Mouse (Mus musculus): ENCODE results near the gene Pwwp2a. TPM values are rescaled to one million over a fixed set of nuclear protein-coding genes. Genes with fewer than 3 reads are reported as not detected.
A peak's percentile ranks its signal among the peaks of the same experiment; 100 is the strongest.

Pwwp2a gene
- polyA plus RNA-seq, 1 experiment from 2014 or later: 11.5 TPM

DNA sequence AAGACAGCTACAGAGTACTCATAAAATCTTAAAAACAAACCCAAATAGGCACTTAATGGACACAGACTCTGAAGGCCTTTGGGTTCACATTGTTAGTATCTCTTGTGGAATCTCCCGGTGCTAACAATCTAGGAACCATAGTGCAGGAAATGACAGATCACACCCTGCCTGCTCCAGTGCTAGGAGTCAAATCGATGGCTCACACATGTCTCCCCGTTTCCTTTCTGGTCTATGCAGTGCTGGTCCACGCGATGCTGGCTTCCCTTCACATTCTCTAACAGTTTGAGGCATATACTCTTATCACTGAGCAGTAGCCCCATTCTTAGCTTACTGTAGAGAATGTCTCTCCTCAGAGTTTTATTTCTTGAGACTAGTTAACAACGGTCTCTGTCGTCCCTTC, 46.0 kb downstream of the Pwwp2a start:
- DNase-seq: no peak
- Histone ChIP-seq H3K36me3 (peaks cover 44% of the 10 kb centered on the region), H3K27me3 (no peaks in the 10 kb centered on the region), H3K4me3 (replicated peaks) (no peak overlapping the region), H3K4me1 (replicated peaks) (peaks cover 9% of the 10 kb centered on the region), H3K9me3 (replicated peaks) (no peaks in the 10 kb centered on the region), H3K9ac (no peak overlapping the region), H3K27ac (no peak overlapping the region), H3K4me2 (no peak overlapping the region)
- peak; percentile 65 for ATAC-seq (ENCODE audit: low read depth)
- 16% methylated on average over 7 of the region's 7 CpGs for WGBS (ENCODE audit: insufficient replicate concordance)

DNA sequence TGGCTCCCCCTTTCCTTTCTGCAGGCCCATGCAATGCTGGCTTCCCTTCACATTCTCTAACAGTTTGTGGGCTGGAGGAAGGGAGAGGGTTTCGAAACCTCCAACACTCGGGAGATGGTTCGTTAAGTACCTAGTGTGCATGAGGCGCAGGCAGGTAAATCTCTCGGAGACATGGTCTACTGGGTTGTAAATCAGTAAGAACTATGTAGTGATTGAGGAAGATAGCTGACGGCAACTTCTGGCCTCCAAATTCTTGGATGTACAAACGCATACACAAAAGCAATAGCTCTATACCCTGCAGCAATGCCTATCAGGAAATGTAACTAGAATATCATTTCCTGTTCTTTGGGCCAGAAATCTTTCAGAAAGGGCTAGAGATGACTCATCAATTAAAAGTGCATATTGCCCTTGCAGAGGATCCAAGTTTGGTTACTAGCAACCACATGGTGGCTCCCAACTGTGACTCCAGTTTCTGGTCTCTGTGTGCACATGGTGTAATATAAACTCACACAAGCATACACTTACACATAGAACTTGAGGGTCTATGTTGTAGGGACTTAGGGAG, 47.0 kb downstream of the Pwwp2a start:
- peaks cover 9% of the 10 kb centered on the region for H3K4me1 ChIP-seq (replicated peaks)
- peaks cover 51% of the 10 kb centered on the region for H3K36me3 ChIP-seq
- no peak overlapping the region for H3K9ac ChIP-seq
- no peak overlapping the region for H3K4me3 ChIP-seq (replicated peaks)
- H3K4me2 ChIP-seq: no peak overlapping the region
- H3K9me3 ChIP-seq (replicated peaks): no peaks in the 10 kb centered on the region
- no peaks in the 10 kb centered on the region for H3K27me3 ChIP-seq
- ATAC-seq (ENCODE audit: low read depth) (no peak), DNase-seq (no peak)
- 28% methylated on average over 7 of the region's 7 CpGs for WGBS (ENCODE audit: insufficient replicate concordance)
- H3K27ac ChIP-seq: no peak overlapping the region

DNA sequence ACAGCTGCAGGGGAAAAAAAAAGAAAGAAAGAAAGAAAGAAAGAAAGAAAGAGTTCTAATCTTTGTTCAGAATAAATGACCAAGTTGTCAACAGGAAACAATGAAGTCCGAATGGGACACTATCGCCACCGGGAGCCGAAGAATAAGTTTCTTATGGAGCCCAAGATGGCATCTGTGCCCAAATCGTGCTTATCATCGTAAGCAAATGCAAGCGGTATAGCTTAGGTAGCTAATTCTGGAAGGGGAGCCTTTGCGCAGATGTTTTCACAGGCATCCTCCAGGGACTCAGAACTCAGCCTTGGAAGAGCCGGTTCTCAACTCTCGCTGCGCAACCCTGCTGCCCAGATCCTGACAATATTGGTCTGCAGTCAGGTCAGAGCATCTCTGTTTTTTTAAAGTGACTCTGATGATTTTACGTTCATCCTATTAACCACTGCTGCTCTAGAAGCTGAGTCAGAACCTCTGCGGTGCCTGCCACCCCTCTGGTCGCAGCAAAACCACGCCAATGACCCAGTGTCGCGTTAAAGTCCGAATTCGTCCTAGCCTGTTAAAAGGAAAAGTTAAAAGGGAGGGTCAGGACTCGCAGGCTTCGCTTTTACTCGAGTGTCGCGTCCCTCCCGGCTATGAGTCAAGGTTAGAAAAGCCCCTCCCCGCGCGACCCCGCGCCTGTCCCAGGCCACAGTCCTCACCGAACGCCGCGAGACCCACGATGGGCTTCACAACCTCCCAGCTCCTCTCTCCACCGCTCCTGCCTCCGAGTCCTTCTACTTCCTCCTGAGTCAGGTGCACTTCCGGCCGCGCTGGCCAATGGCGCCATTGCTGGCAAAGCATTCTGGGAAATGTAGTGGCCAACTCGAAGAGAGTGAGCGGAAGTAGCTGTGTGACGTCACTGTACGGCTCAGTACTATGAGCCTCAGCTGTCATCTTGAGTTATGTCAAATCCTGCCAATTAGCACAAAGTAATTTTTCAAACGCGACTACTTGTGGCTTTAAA, 65.7 kb downstream of the Pwwp2a start, which contains the start of gene Ttc1:
Gene Ttc1 (minus strand): TSS at position 776 of the 994 bp plus-strand sequence.
- no peaks in the 10 kb centered on the region for H3K27me3 ChIP-seq
- peak within 1 kb of the TSS; percentile 88 for H3K4me2 ChIP-seq
- peaks cover 10% of the 10 kb centered on the region for H3K4me1 ChIP-seq (replicated peaks)
- peak within 1 kb of the TSS; percentile 72 for H3K27ac ChIP-seq
- ATAC-seq (ENCODE audit: low read depth): peak; percentile 99
- WGBS (ENCODE audit: insufficient replicate concordance): 1% methylated on average over 47 of the region's 47 CpGs
- H3K9me3 ChIP-seq (replicated peaks): no peaks in the 10 kb centered on the region
- H3K9ac ChIP-seq: peak within 1 kb of the TSS; percentile 85
- peaks cover 25% of the 10 kb centered on the region for H3K36me3 ChIP-seq
- peak; percentile 93 for DNase-seq
- H3K4me3 ChIP-seq (replicated peaks): peak within 1 kb of the TSS; percentile 80

DNA sequence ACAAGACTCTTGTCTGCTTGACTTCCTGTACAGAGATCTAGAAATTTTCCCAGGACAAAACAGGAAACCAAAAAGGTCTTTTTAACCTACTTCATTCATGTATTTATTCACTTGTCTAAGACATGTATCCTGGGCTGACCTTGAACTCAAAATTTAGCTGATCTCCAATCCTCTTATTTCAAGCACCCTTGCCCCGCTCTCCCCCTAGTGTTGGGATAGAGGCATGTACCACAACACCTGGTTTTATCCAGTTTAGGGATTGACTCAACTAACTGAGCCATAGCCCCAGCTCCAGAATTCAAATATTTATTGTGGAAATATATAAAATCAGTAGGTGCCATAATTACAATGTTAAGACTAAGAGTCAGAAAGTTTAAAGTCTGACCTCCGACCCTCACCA, 69.7 kb downstream of the Pwwp2a start:
- Histone ChIP-seq H3K4me2 (no peak overlapping the region), H3K9ac (no peak overlapping the region), H3K27me3 (peaks cover 7% of the 10 kb centered on the region), H3K27ac (no peak overlapping the region), H3K4me1 (replicated peaks) (peaks cover 8% of the 10 kb centered on the region), H3K4me3 (replicated peaks) (no peak overlapping the region), H3K9me3 (replicated peaks) (no peaks in the 10 kb centered on the region), H3K36me3 (no peaks in the 10 kb centered on the region)
- no peak for DNase-seq
- 54% methylated on average over 2 of the region's 2 CpGs for WGBS (ENCODE audit: insufficient replicate concordance)
- ATAC-seq (ENCODE audit: low read depth): no peak

DNA sequence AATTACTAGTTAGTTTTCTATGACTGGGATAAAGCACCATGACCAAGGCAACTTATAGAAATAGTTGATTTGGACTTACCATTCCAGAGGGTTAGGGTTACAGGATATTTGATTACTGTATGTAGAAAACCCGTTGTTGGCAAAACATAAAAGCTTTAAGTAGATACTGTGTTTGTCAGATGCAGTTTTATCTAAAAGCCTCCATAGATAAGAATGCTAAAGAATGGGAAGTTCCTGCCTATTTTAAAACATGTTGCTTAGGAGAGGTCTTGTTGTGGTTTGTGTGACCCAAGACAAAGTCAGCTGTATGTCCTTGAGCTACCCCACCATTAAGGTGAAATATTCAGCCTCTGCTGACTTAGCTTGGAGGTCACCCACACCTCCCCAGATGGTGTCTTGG, 72.8 kb downstream of the Pwwp2a start:
- no peak overlapping the region for H3K27ac ChIP-seq
- H3K27me3 ChIP-seq: peaks cover 7% of the 10 kb centered on the region
- 40% methylated on average over 1 of the region's 1 CpGs for WGBS (ENCODE audit: insufficient replicate concordance)
- ATAC-seq (ENCODE audit: low read depth) (no peak), DNase-seq (no peak)
- no peaks in the 10 kb centered on the region for H3K4me1 ChIP-seq (replicated peaks)
- no peak overlapping the region for H3K4me2 ChIP-seq
- H3K4me3 ChIP-seq (replicated peaks): no peak overlapping the region
- H3K36me3 ChIP-seq: no peaks in the 10 kb centered on the region
- H3K9ac ChIP-seq: no peak overlapping the region
- H3K9me3 ChIP-seq (replicated peaks): no peaks in the 10 kb centered on the region

DNA sequence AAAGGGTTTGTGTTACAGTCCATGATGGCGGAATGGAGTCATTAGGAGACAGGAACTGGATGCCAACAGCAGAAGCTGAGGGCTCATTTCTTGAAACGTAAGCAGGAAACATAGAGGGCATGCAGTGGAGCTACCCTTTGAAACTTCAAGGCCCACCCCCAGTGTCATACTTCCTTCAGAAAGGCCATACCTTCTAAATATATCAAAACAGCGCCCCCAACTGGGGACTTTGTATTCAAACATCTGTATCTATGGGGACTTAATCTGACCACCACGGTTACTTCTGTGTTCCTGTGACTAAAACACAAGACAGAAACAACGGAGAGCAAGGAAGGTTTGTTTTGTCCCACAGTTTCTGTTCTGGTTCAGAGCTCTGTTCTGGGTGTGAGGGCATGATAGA, 73.6 kb downstream of the Pwwp2a start:
- no peak overlapping the region for H3K27ac ChIP-seq
- H3K36me3 ChIP-seq: no peaks in the 10 kb centered on the region
- DNase-seq (no peak), ATAC-seq (ENCODE audit: low read depth) (no peak)
- H3K4me1 ChIP-seq (replicated peaks): no peaks in the 10 kb centered on the region
- peaks cover 7% of the 10 kb centered on the region for H3K27me3 ChIP-seq
- no peak overlapping the region for H3K4me2 ChIP-seq
- no peak overlapping the region for H3K9ac ChIP-seq
- 49% methylated on average over 5 of the region's 5 CpGs for WGBS (ENCODE audit: insufficient replicate concordance)
- H3K9me3 ChIP-seq (replicated peaks): no peaks in the 10 kb centered on the region
- no peak overlapping the region for H3K4me3 ChIP-seq (replicated peaks)

DNA sequence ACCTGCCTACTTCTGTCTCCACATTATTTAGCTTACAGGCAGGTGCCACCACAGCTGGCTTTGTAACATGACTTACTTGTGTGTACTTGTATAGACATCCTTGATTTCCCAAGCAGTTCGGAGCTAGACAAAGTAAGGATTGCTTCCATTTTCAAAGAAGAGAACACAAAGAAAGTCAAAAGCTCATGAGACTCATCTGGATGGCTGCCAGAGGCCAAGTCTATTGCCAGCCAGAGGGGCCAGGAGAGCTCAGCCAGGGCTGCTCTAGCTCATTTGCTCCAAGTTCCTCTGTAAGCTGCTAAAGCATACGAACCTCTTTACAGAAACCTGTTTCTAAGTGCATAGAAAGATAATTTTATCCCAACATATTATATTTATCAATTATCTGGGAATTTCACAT, 76.6 kb downstream of the Pwwp2a start:
- no peaks in the 10 kb centered on the region for H3K4me1 ChIP-seq (replicated peaks)
- H3K27ac ChIP-seq: no peak overlapping the region
- ATAC-seq (ENCODE audit: low read depth): no peak
- H3K36me3 ChIP-seq: no peaks in the 10 kb centered on the region
- no peak overlapping the region for H3K4me3 ChIP-seq (replicated peaks)
- 41% methylated on average over 2 of the region's 2 CpGs for WGBS (ENCODE audit: insufficient replicate concordance)
- H3K9ac ChIP-seq: no peak overlapping the region
- peaks cover 7% of the 10 kb centered on the region for H3K27me3 ChIP-seq
- no peaks in the 10 kb centered on the region for H3K9me3 ChIP-seq (replicated peaks)
- no peak for DNase-seq
- no peak overlapping the region for H3K4me2 ChIP-seq

DNA sequence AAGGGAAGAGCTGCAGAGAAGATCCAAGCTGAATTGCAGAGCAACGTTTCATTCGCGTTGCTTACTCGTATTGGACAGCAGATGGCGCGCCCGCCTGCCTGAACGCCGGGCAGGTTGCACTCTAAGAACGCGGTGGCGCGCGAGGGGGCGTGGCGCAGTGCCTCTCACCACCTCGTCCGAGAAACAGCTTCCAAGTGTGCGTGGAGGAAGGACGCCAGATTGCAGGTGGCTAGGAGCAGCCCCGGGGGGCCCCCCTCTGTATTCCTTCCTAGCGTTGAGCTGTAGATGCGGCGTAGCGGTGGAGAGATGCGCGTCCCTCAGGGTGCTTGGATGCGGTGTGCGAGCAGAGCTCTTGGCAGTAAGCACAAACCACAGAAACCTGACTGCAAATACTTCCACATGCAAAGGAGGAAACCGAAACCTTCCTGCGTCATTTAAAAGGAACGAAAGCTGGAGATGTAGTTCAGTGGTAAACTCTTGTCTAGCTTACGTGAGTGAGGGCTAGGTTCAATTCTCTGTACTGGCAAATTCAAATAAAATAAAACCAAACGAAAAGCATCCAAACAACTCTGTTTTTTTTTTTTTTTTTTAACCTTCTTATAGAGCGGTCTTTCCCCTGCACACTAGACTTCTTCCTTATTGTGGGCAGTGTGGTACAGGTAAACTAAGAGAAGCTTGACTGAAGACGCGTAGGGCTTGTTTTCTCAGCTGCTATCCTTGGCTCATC, 85.3 kb downstream of the Pwwp2a start:
- Histone ChIP-seq H3K27me3 (peaks cover 20% of the 10 kb centered on the region), H3K4me3 (replicated peaks) (peak overlapping the region; percentile 52), H3K9me3 (replicated peaks) (no peaks in the 10 kb centered on the region), H3K4me1 (replicated peaks) (no peaks in the 10 kb centered on the region), H3K36me3 (no peaks in the 10 kb centered on the region), H3K9ac (no peak overlapping the region), H3K27ac (no peak overlapping the region), H3K4me2 (peak overlapping the region; percentile 63)
- ATAC-seq (ENCODE audit: low read depth) (0 out of 2 replicates have a peak, but pooled peaks have one; percentile 39), DNase-seq (peak; percentile 55)
- 3% methylated on average over 37 of the region's 37 CpGs for WGBS (ENCODE audit: insufficient replicate concordance)

DNA sequence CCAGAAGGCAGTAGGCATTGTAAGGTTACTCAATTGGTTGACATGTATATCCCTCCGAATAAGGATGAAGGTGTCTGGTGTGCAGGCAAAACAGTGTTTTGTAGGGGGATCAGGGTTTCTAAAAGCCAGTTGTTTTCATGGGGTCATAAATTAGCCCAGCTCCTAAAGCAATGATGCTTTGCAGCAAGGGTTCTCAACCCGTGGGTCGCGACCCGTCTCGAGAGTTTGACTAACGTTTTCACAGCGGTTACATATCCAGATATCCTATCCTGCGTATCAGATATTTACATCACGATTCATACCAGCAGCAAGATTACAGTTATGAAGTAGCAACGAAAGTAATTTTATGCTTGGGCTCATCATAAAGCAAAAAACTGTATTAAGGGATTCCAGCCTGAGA, 86.0 kb downstream of the Pwwp2a start:
- Histone ChIP-seq H3K4me1 (replicated peaks) (no peaks in the 10 kb centered on the region), H3K9ac (no peak overlapping the region), H3K36me3 (no peaks in the 10 kb centered on the region), H3K4me3 (replicated peaks) (no peak overlapping the region), H3K9me3 (replicated peaks) (no peaks in the 10 kb centered on the region), H3K27ac (no peak overlapping the region), H3K4me2 (no peak overlapping the region), H3K27me3 (peaks cover 20% of the 10 kb centered on the region)
- WGBS (ENCODE audit: insufficient replicate concordance): 50% methylated on average over 11 of the region's 11 CpGs
- no peak for ATAC-seq (ENCODE audit: low read depth)
- no peak for DNase-seq

DNA sequence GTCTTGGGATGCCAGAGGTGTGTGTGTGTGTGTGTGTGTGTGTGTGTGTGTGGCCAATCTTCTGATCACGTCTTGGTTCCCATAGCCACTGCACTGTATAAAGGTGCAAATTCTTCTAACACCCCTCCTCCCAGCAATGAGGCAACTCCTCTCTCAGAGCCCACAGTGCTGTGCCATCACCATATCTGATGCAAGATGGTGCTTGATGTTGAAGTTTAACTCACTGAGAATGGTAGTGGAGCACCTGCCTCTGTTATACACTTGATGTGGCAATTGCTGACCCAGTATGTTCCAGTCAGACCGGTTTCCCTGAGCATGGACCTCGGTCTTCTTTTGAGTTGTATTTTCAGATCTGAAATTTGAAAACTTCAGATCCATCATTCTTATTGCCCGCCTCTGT, 88.3 kb downstream of the Pwwp2a start:
- no peak for ATAC-seq (ENCODE audit: low read depth)

More for the DNA sequence above, 88.3 kb downstream of the Pwwp2a start:
- Histone ChIP-seq H3K27me3 (peaks cover 33% of the 10 kb centered on the region), H3K27ac (no peak overlapping the region), H3K36me3 (no peaks in the 10 kb centered on the region), H3K4me1 (replicated peaks) (no peaks in the 10 kb centered on the region), H3K4me2 (no peak overlapping the region), H3K9me3 (replicated peaks) (no peaks in the 10 kb centered on the region), H3K4me3 (replicated peaks) (no peak overlapping the region), H3K9ac (no peak overlapping the region)
- DNase-seq: no peak
- 62% methylated on average over 4 of the region's 4 CpGs for WGBS (ENCODE audit: insufficient replicate concordance)

All from liver, embryonic 13.5 days (tissue).